In genomic region chr3:105616861-105617743, GRCm38 (mm10) we compare ENCODE assay signal across 21 mouse cellular contexts.
A peak's percentile ranks its signal among the peaks of the same experiment; 100 is the strongest.
DNase-seq lines count a peak whose midpoint lies in the region; ATAC-seq and TF ChIP-seq lines count a peak whose summit lies in the region.
"Had no signal": no experiment of that assay in that cellular context is flagged by ENCODE, and none has a peak within 500 bp of the region (broad histone marks: within the 10 kb centered on the region; RNA-seq: fewer than 3 reads in every experiment).

No protein-coding gene starts in this region.

- H3K36me3 ChIP-seq in midbrain, embryonic 12.5 days: no peaks in the 10 kb centered on the region
- H3K36me3 ChIP-seq in midbrain, embryonic 16.5 days (ENCODE audit: control insufficient read depth, insufficient read depth, low read length): no peaks in the 10 kb centered on the region
- no peaks in the 10 kb centered on the region for H3K36me3 ChIP-seq in forebrain, embryonic 15.5 days
- no peaks in the 10 kb centered on the region for H3K36me3 ChIP-seq in hindbrain, postnatal 0 days (ENCODE audit: insufficient read depth, low read length)
- H3K36me3 ChIP-seq: heart, embryonic 13.5 days had no signal

- no peak overlapping the region for H3K9ac ChIP-seq in midbrain, embryonic 12.5 days (replicated peaks)
- no peak overlapping the region for H3K9ac ChIP-seq in midbrain, embryonic 16.5 days (ENCODE audit: low read depth, low read length)
- H3K9ac ChIP-seq in forebrain, embryonic 15.5 days (replicated peaks): no peak overlapping the region
- H3K9ac ChIP-seq in hindbrain, postnatal 0 days (replicated peaks; ENCODE audit: low read length): no peak overlapping the region
- H3K9ac ChIP-seq: heart, embryonic 13.5 days had no signal

- 91% methylated on average over 2 of the region's 2 CpGs for WGBS in midbrain, embryonic 12.5 days
- WGBS in midbrain, embryonic 16.5 days: 82% methylated on average over 2 of the region's 2 CpGs
- WGBS in forebrain, embryonic 15.5 days: 72% methylated on average over 2 of the region's 2 CpGs
- WGBS in hindbrain, postnatal 0 days: 68% methylated on average over 2 of the region's 2 CpGs

- no peaks in the 10 kb centered on the region for H3K9me3 ChIP-seq in midbrain, embryonic 12.5 days
- H3K9me3 ChIP-seq in midbrain, embryonic 16.5 days (replicated peaks; ENCODE audit: control insufficient read depth, low read length, poor library complexity, severe bottlenecking): no peaks in the 10 kb centered on the region
- no peaks in the 10 kb centered on the region for H3K9me3 ChIP-seq in forebrain, embryonic 15.5 days
- H3K9me3 ChIP-seq in hindbrain, postnatal 0 days (ENCODE audit: low read length): no peaks in the 10 kb centered on the region
- H3K9me3 ChIP-seq: heart, embryonic 13.5 days had no signal

- intact Hi-C loops in heart, postnatal 36 days (cut with DNase I): no loop called here

- 0 out of 2 replicates have a peak overlapping the region, but pooled peaks have one; percentile 30 for H3K27ac ChIP-seq in midbrain, embryonic 12.5 days (replicated peaks)
- H3K27ac ChIP-seq in midbrain, embryonic 16.5 days (ENCODE audit: low read length): no peak overlapping the region
- peak overlapping the region; percentile 61 for H3K27ac ChIP-seq in forebrain, embryonic 15.5 days (replicated peaks)
- peak overlapping the region; percentile 60 for H3K27ac ChIP-seq in hindbrain, postnatal 0 days
- H3K27ac ChIP-seq: heart, embryonic 13.5 days; kidney, postnatal 0 days had no signal

- H3K27me3 ChIP-seq in midbrain, embryonic 12.5 days: no peaks in the 10 kb centered on the region
- H3K27me3 ChIP-seq in midbrain, embryonic 16.5 days (ENCODE audit: control insufficient read depth, insufficient read depth, low read depth, low read length): no peaks in the 10 kb centered on the region
- no peaks in the 10 kb centered on the region for H3K27me3 ChIP-seq in forebrain, embryonic 15.5 days
- H3K27me3 ChIP-seq in hindbrain, postnatal 0 days (ENCODE audit: insufficient read depth, low read length): no peaks in the 10 kb centered on the region
- H3K27me3 ChIP-seq: heart, embryonic 13.5 days had no signal

- H3K4me3 ChIP-seq in midbrain, embryonic 12.5 days: no peak overlapping the region
- no peak overlapping the region for H3K4me3 ChIP-seq in midbrain, embryonic 16.5 days (ENCODE audit: low read depth, low read length)
- H3K4me3 ChIP-seq in forebrain, embryonic 15.5 days: no peak overlapping the region
- no peak overlapping the region for H3K4me3 ChIP-seq in hindbrain, postnatal 0 days (ENCODE audit: low read length)
- H3K4me3 ChIP-seq: heart, embryonic 13.5 days had no signal

- DNase-seq in cerebellum, postnatal 14 days: peak; percentile 54 to 57
- peak; percentile 71 for DNase-seq in hindbrain, postnatal 0 days (ENCODE audit: low spot score)
- no peak for DNase-seq in heart, postnatal 36 days
- no peak for DNase-seq in yolk sac, embryonic 10.5 days (ENCODE audit: low spot score)
- DNase-seq: adrenal gland, postnatal 25 days; B cell, adult 2 months; gastrocnemius, postnatal 10 days; heart, postnatal 4 days; layer of hippocampus, postnatal 36 days; liver; midbrain, embryonic 14.5 days; right cerebral cortex, adult 18-20 months; thymus, postnatal 14 days had no signal

- no peak for TF ChIP-seq CTCF in hindbrain, postnatal 0 days (IDR thresholded peaks at IDR 0.05; ENCODE audit: low read depth)

- 0 out of 2 replicates have a peak, but pooled peaks cover 2% of the 10 kb centered on the region for H3K4me1 ChIP-seq in midbrain, embryonic 12.5 days
- no peaks in the 10 kb centered on the region for H3K4me1 ChIP-seq in midbrain, embryonic 16.5 days (ENCODE audit: control insufficient read depth, insufficient read depth, low read length)
- H3K4me1 ChIP-seq in forebrain, embryonic 15.5 days: peaks cover 16% of the 10 kb centered on the region; the same call in 1 of the 2 replicates
- H3K4me1 ChIP-seq in hindbrain, postnatal 0 days (ENCODE audit: insufficient read depth, low read length): peaks cover 5% of the 10 kb centered on the region; the same call in 1 of the 2 replicates

- H3K4me2 ChIP-seq in midbrain, embryonic 12.5 days (replicated peaks): no peak overlapping the region
- H3K4me2 ChIP-seq in midbrain, embryonic 16.5 days (ENCODE audit: low read length): no peak overlapping the region
- H3K4me2 ChIP-seq in forebrain, embryonic 15.5 days (replicated peaks): no peak overlapping the region
- no peak overlapping the region for H3K4me2 ChIP-seq in hindbrain, postnatal 0 days (ENCODE audit: low read depth, low read length)
- H3K4me2 ChIP-seq: heart, embryonic 13.5 days had no signal

- ATAC-seq in cerebellum, adult (ENCODE audit: insufficient number of reproducible peaks, low FRiP score, low TSS enrichment): no peak
- ATAC-seq in midbrain, embryonic 12.5 days (ENCODE audit: low FRiP score, low read depth): no peak
- ATAC-seq in midbrain, embryonic 16.5 days: no peak
- peak; percentile 60 for ATAC-seq in forebrain, embryonic 15.5 days (replicated peaks)
- peak; percentile 83 for ATAC-seq in hindbrain, postnatal 0 days
- ATAC-seq: intestine, postnatal 0 days; lung, postnatal 0 days had no signal

Comparison
In these comparisons a context has a peak if more than half of its experiments do, and no peak if none do; other contexts are left out.
1. DNase-seq: peak in cerebellum, postnatal 14 days (2 of 2) and hindbrain, postnatal 0 days (single experiment); none in heart, postnatal 36 days (0 of 2) and yolk sac, embryonic 10.5 days (single experiment).
2. ATAC-seq: peak in forebrain, embryonic 15.5 days (single experiment) and hindbrain, postnatal 0 days (single experiment); none in cerebellum, adult (single experiment), midbrain, embryonic 12.5 days (single experiment) and midbrain, embryonic 16.5 days (single experiment).